ENCODE assay signal across 17 mouse cellular contexts in the genomic region with DNA sequence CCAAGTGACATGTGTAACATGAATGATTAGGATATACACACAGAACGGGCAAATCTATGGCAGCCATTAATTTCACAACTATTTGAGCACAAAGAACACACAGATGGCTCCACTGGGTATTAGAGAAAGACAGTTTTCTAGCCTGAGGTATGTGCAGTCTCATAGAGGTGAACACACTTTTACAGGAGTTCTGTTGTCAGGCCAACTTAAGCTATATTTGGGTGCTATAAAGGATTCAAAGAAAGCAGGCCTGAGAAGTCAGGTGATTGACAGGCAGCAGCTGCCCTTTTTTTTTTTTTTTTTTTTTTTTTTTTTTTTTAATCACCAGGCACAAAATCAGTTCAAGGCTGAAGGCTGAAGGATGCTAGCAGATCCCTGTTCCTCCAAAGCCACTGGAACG.
DNase-seq lines count a peak whose midpoint lies in the region; ATAC-seq and TF ChIP-seq lines count a peak whose summit lies in the region.
"Had no signal": no experiment of that assay in that cellular context is flagged by ENCODE, and none has a peak within 500 bp of the region (broad histone marks: within the 10 kb centered on the region; RNA-seq: fewer than 3 reads in every experiment).

No protein-coding gene starts in this region.

- H3K4me2 ChIP-seq in hindbrain, embryonic 13.5 days, result no peak overlapping the region
- no peak overlapping the region for H3K4me2 ChIP-seq in midbrain, embryonic 13.5 days (replicated peaks)
- H3K4me2 ChIP-seq in heart, embryonic 12.5 days, result no peak overlapping the region
- H3K4me2 ChIP-seq: embryonic facial prominence, embryonic 15.5 days; liver, embryonic 15.5 days had no signal

- no peak for TF ChIP-seq POLR2A in brain, embryonic 14.5 days (IDR thresholded peaks at IDR 0.05; ENCODE audit: borderline replicate concordance, extremely low read depth, insufficient read depth, insufficient read length, poor library complexity, severe bottlenecking)

- no peak for ATAC-seq in hindbrain, embryonic 13.5 days (ENCODE audit: low FRiP score)
- ATAC-seq in midbrain, embryonic 13.5 days, result peak; percentile 68; the same call in 1 of the 2 replicates
- no peak for ATAC-seq in heart, embryonic 12.5 days (ENCODE audit: insufficient number of reproducible peaks, low FRiP score)
- ATAC-seq in erythroblast, adult 5-6 weeks (replicated peaks; ENCODE audit: low FRiP score, poor library complexity, severe bottlenecking), result no peak
- ATAC-seq: inflammation-experienced regulatory T-cells, adult 6 months; Patski had no signal

- DNase-seq in embryo, embryonic 11 days, result peak; percentile 16
- no peak for DNase-seq in embryo, embryonic 9.5 days (ENCODE audit: extremely low spot score)
- DNase-seq in brain, embryonic 14.5 days (ENCODE audit: low read depth), result peak; percentile 84
- no peak for DNase-seq in cerebellum, postnatal 36 days
- DNase-seq: adrenal gland, postnatal 36 days; cerebellum, postnatal 14 days; kidney, adult 9 months; layer of hippocampus, postnatal 36 days; left cerebral cortex, postnatal 4 days had no signal

- 30% methylated on average over 2 of the region's 2 CpGs for WGBS in hindbrain, embryonic 13.5 days
- 16% methylated on average over 2 of the region's 2 CpGs for WGBS in midbrain, embryonic 13.5 days
- WGBS in heart, embryonic 12.5 days, result 71% methylated on average over 2 of the region's 2 CpGs

- H3K4me1 ChIP-seq in hindbrain, embryonic 13.5 days (replicated peaks), result peaks cover 19% of the 10 kb centered on the region
- H3K4me1 ChIP-seq in midbrain, embryonic 13.5 days (replicated peaks), result peaks cover 29% of the 10 kb centered on the region
- no peaks in the 10 kb centered on the region for H3K4me1 ChIP-seq in heart, embryonic 12.5 days (replicated peaks)
- H3K4me1 ChIP-seq: embryonic facial prominence, embryonic 15.5 days; liver, embryonic 15.5 days had no signal

- H3K9me3 ChIP-seq in hindbrain, embryonic 13.5 days, result no peaks in the 10 kb centered on the region
- no peaks in the 10 kb centered on the region for H3K9me3 ChIP-seq in midbrain, embryonic 13.5 days
- no peaks in the 10 kb centered on the region for H3K9me3 ChIP-seq in heart, embryonic 12.5 days (replicated peaks)
- H3K9me3 ChIP-seq: embryonic facial prominence, embryonic 15.5 days; liver, embryonic 15.5 days had no signal

- no peaks in the 10 kb centered on the region for H3K36me3 ChIP-seq in hindbrain, embryonic 13.5 days
- H3K36me3 ChIP-seq in midbrain, embryonic 13.5 days, result no peaks in the 10 kb centered on the region
- no peaks in the 10 kb centered on the region for H3K36me3 ChIP-seq in heart, embryonic 12.5 days
- H3K36me3 ChIP-seq: embryonic facial prominence, embryonic 15.5 days; liver, embryonic 15.5 days had no signal

- TF ChIP-seq CTCF in brain, embryonic 14.5 days (IDR thresholded peaks at IDR 0.05; ENCODE audit: borderline replicate concordance, extremely low read depth, insufficient read depth, insufficient read length), result no peak

- H3K27ac ChIP-seq in hindbrain, embryonic 13.5 days, result peak overlapping the region; percentile 14; the same call in 1 of the 2 replicates
- H3K27ac ChIP-seq in midbrain, embryonic 13.5 days, result no peak overlapping the region
- no peak overlapping the region for H3K27ac ChIP-seq in heart, embryonic 12.5 days (ENCODE audit: poor library complexity, severe bottlenecking)
- H3K27ac ChIP-seq: embryonic facial prominence, embryonic 15.5 days; liver, embryonic 15.5 days had no signal

- H3K27me3 ChIP-seq in hindbrain, embryonic 13.5 days, result no peaks in the 10 kb centered on the region
- no peaks in the 10 kb centered on the region for H3K27me3 ChIP-seq in midbrain, embryonic 13.5 days
- no peaks in the 10 kb centered on the region for H3K27me3 ChIP-seq in heart, embryonic 12.5 days (replicated peaks)
- H3K27me3 ChIP-seq: embryonic facial prominence, embryonic 15.5 days; liver, embryonic 15.5 days; Patski had no signal

- no peak overlapping the region for H3K9ac ChIP-seq in hindbrain, embryonic 13.5 days
- H3K9ac ChIP-seq in midbrain, embryonic 13.5 days (replicated peaks), result no peak overlapping the region
- no peak overlapping the region for H3K9ac ChIP-seq in heart, embryonic 12.5 days
- H3K9ac ChIP-seq: embryonic facial prominence, embryonic 15.5 days; liver, embryonic 15.5 days had no signal

- H3K4me3 ChIP-seq in hindbrain, embryonic 13.5 days, result no peak overlapping the region
- no peak overlapping the region for H3K4me3 ChIP-seq in midbrain, embryonic 13.5 days (replicated peaks)
- H3K4me3 ChIP-seq in heart, embryonic 12.5 days, result no peak overlapping the region
- H3K4me3 ChIP-seq: embryonic facial prominence, embryonic 15.5 days; liver, embryonic 15.5 days had no signal

Comparison
In these comparisons a context has a peak if more than half of its experiments do, and no peak if none do; other contexts are left out.
1. DNase-seq: peak in embryo, embryonic 11 days (single experiment) and brain, embryonic 14.5 days (single experiment); none in embryo, embryonic 9.5 days (single experiment) and cerebellum, postnatal 36 days (0 of 2).